Mouse (Mus musculus): ENCODE measurements around the gene Armc8. TPM values are rescaled to one million over a fixed set of nuclear protein-coding genes. Genes with fewer than 3 reads are reported as not detected.

Armc8 gene
- polyA plus RNA-seq, 1 experiment = 10.4 TPM

GRCm38 (mm10) chr9:99434892-99435618 is 133.6 kb downstream of the Armc8 start:
- H3K4me3 ChIP-seq = peak overlapping the region; percentile 57
- H3K27me3 ChIP-seq (ENCODE audit: control insufficient read depth, insufficient read depth, insufficient read length) = no peaks in the 10 kb centered on the region
- peak overlapping the region; percentile 90 for H3ac ChIP-seq (ENCODE audit: control insufficient read depth, insufficient read length)
- peak overlapping the region; percentile 78 for H3K4me2 ChIP-seq (ENCODE audit: low read depth)
- H3K36me3 ChIP-seq (ENCODE audit: control insufficient read depth, insufficient read depth) = no peaks in the 10 kb centered on the region
- TF ChIP-seq POLR2AphosphoS2 (IDR thresholded peaks at IDR 0.05; ENCODE audit: insufficient read length, low read depth) (no peak), USF1 (IDR thresholded peaks at IDR 0.05; ENCODE audit: low read depth) (no peak), MYOD1 (IDR thresholded peaks at IDR 0.05; ENCODE audit: control insufficient read depth in 1 of 3, insufficient read length in 2 of 3, low read depth in 2 of 3) (no peak), SRF (IDR thresholded peaks at IDR 0.05; ENCODE audit: control insufficient read depth, insufficient read length, low read depth) (no peak), REST (IDR thresholded peaks at IDR 0.05; ENCODE audit: insufficient read depth, insufficient read length) (no peak), TCF3 (IDR thresholded peaks at IDR 0.05; ENCODE audit: insufficient read length, low read depth) (no peak), CEBPB (IDR thresholded peaks at IDR 0.05; ENCODE audit: insufficient read depth, poor library complexity, severe bottlenecking) (no peak), E2F4 (IDR thresholded peaks at IDR 0.05; ENCODE audit: insufficient read depth) (no peak), MAX (IDR thresholded peaks at IDR 0.05; ENCODE audit: low read depth) (no peak), TCF12 (IDR thresholded peaks at IDR 0.05; ENCODE audit: insufficient read depth, poor library complexity, severe bottlenecking) (no peak), MYOG (IDR thresholded peaks at IDR 0.05; ENCODE audit: control insufficient read depth in 1 of 3, insufficient read depth in 1 of 3, insufficient read length in 2 of 3, low read depth in 2 of 3) (no peak), POLR2A (IDR thresholded peaks at IDR 0.05; ENCODE audit: insufficient read length, low read depth) (no peak)
- H3K79me2 ChIP-seq (ENCODE audit: control insufficient read depth, insufficient read depth) = peaks cover 2% of the 10 kb centered on the region

DNA sequence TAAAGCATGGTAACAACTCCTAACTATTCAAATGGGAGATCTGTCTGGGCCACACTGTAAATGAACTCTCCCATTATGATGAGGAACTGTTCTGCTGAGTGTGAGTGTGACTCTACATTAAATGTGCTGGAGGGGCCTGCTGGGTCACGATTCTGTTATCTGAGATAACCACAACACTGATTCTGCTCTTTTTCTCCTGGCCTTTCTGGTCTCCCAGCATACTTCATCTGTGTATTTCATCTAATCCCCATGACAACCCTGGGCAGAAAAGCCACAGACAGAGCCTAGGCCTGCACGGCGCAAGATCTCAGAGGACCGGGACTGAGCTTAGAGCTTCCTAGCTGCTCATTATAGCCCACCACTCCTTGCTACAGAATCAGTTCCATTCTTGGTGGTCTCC is 136.2 kb downstream of the Armc8 start:
- Histone ChIP-seq H3ac (ENCODE audit: control insufficient read depth, insufficient read length) (no peak overlapping the region), H3K79me2 (ENCODE audit: control insufficient read depth, insufficient read depth) (peaks cover 2% of the 10 kb centered on the region), H3K36me3 (ENCODE audit: control insufficient read depth, insufficient read depth) (no peaks in the 10 kb centered on the region), H3K27me3 (ENCODE audit: control insufficient read depth, insufficient read depth, insufficient read length) (no peaks in the 10 kb centered on the region), H3K4me2 (ENCODE audit: low read depth) (no peak overlapping the region), H3K4me3 (no peak overlapping the region)
- TF ChIP-seq MYOG (IDR thresholded peaks at IDR 0.05; ENCODE audit: control insufficient read depth in 1 of 3, insufficient read depth in 1 of 3, insufficient read length in 2 of 3, low read depth in 2 of 3) (no peak), POLR2AphosphoS2 (IDR thresholded peaks at IDR 0.05; ENCODE audit: insufficient read length, low read depth) (no peak), MAX (IDR thresholded peaks at IDR 0.05; ENCODE audit: low read depth) (no peak), POLR2A (IDR thresholded peaks at IDR 0.05; ENCODE audit: insufficient read length, low read depth) (no peak), SRF (IDR thresholded peaks at IDR 0.05; ENCODE audit: control insufficient read depth, insufficient read length, low read depth) (no peak), TCF3 (IDR thresholded peaks at IDR 0.05; ENCODE audit: insufficient read length, low read depth) (no peak), REST (IDR thresholded peaks at IDR 0.05; ENCODE audit: insufficient read depth, insufficient read length) (no peak), MYOD1 (IDR thresholded peaks at IDR 0.05; ENCODE audit: control insufficient read depth in 1 of 3, insufficient read length in 2 of 3, low read depth in 2 of 3) (no peak), USF1 (IDR thresholded peaks at IDR 0.05; ENCODE audit: low read depth) (no peak), TCF12 (IDR thresholded peaks at IDR 0.05; ENCODE audit: insufficient read depth, poor library complexity, severe bottlenecking) (no peak), CEBPB (IDR thresholded peaks at IDR 0.05; ENCODE audit: insufficient read depth, poor library complexity, severe bottlenecking) (no peak), E2F4 (IDR thresholded peaks at IDR 0.05; ENCODE audit: insufficient read depth) (no peak)

- no peak overlapping the region for H3K4me2 ChIP-seq (ENCODE audit: low read depth)
- no peaks in the 10 kb centered on the region for H3K27me3 ChIP-seq (ENCODE audit: control insufficient read depth, insufficient read depth, insufficient read length)
- H3K36me3 ChIP-seq (ENCODE audit: control insufficient read depth, insufficient read depth) = no peaks in the 10 kb centered on the region
- no peak overlapping the region for H3K4me3 ChIP-seq
- no peak overlapping the region for H3ac ChIP-seq (ENCODE audit: control insufficient read depth, insufficient read length)
- H3K79me2 ChIP-seq (ENCODE audit: control insufficient read depth, insufficient read depth) = peaks cover 2% of the 10 kb centered on the region
- TF ChIP-seq POLR2A (IDR thresholded peaks at IDR 0.05; ENCODE audit: insufficient read length, low read depth) (no peak), POLR2AphosphoS2 (IDR thresholded peaks at IDR 0.05; ENCODE audit: insufficient read length, low read depth) (no peak), E2F4 (IDR thresholded peaks at IDR 0.05; ENCODE audit: insufficient read depth) (no peak), MYOG (IDR thresholded peaks at IDR 0.05; ENCODE audit: control insufficient read depth in 1 of 3, insufficient read depth in 1 of 3, insufficient read length in 2 of 3, low read depth in 2 of 3) (no peak), TCF12 (IDR thresholded peaks at IDR 0.05; ENCODE audit: insufficient read depth, poor library complexity, severe bottlenecking) (no peak), SRF (IDR thresholded peaks at IDR 0.05; ENCODE audit: control insufficient read depth, insufficient read length, low read depth) (no peak), MAX (IDR thresholded peaks at IDR 0.05; ENCODE audit: low read depth) (no peak), USF1 (IDR thresholded peaks at IDR 0.05; ENCODE audit: low read depth) (no peak), TCF3 (IDR thresholded peaks at IDR 0.05; ENCODE audit: insufficient read length, low read depth) (no peak), REST (IDR thresholded peaks at IDR 0.05; ENCODE audit: insufficient read depth, insufficient read length) (no peak), MYOD1 (IDR thresholded peaks at IDR 0.05; ENCODE audit: control insufficient read depth in 1 of 3, insufficient read length in 2 of 3, low read depth in 2 of 3) (no peak), CEBPB (IDR thresholded peaks at IDR 0.05; ENCODE audit: insufficient read depth, poor library complexity, severe bottlenecking) (no peak)
Measured at GRCm38 (mm10) chr9:99431963-99432362, 136.7 kb downstream of the Armc8 start.

DNA sequence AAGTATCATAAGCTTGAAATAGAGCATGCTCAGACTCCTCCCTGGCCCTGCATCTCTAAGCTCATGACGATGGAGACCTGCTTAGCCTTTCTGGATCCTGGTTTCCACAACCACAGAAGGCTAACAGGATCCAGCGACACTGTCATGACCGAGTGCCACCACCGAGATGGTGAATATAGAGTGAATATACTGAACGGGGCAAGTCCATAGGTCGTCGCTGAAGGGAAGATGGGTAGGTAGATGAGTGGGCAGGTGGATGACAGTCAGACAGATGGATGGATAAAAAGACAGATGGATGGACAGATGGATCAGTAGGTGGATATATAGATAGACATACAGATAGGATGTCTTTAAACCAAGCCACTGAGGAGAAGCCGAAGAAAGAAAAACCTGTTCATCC is 137.4 kb downstream of the Armc8 start:
- no peak for TF ChIP-seq TCF12 (IDR thresholded peaks at IDR 0.05; ENCODE audit: insufficient read depth, poor library complexity, severe bottlenecking)
- TF ChIP-seq MYOG (IDR thresholded peaks at IDR 0.05; ENCODE audit: control insufficient read depth in 1 of 3, insufficient read depth in 1 of 3, insufficient read length in 2 of 3, low read depth in 2 of 3) = no peak
- TF ChIP-seq SRF (IDR thresholded peaks at IDR 0.05; ENCODE audit: control insufficient read depth, insufficient read length, low read depth) = no peak
- no peak for TF ChIP-seq POLR2A (IDR thresholded peaks at IDR 0.05; ENCODE audit: insufficient read length, low read depth)
- TF ChIP-seq USF1 (IDR thresholded peaks at IDR 0.05; ENCODE audit: low read depth) = no peak
- TF ChIP-seq MAX (IDR thresholded peaks at IDR 0.05; ENCODE audit: low read depth) = no peak
- no peak for TF ChIP-seq MYOD1 (IDR thresholded peaks at IDR 0.05; ENCODE audit: control insufficient read depth in 1 of 3, insufficient read length in 2 of 3, low read depth in 2 of 3)
- TF ChIP-seq E2F4 (IDR thresholded peaks at IDR 0.05; ENCODE audit: insufficient read depth) = no peak
- no peak for TF ChIP-seq TCF3 (IDR thresholded peaks at IDR 0.05; ENCODE audit: insufficient read length, low read depth)
- TF ChIP-seq POLR2AphosphoS2 (IDR thresholded peaks at IDR 0.05; ENCODE audit: insufficient read length, low read depth) = no peak
- no peak for TF ChIP-seq CEBPB (IDR thresholded peaks at IDR 0.05; ENCODE audit: insufficient read depth, poor library complexity, severe bottlenecking)
- TF ChIP-seq REST (IDR thresholded peaks at IDR 0.05; ENCODE audit: insufficient read depth, insufficient read length) = no peak
- H3K79me2 ChIP-seq (ENCODE audit: control insufficient read depth, insufficient read depth) = peaks cover 2% of the 10 kb centered on the region
- H3K4me3 ChIP-seq = no peak overlapping the region

More for the DNA sequence above, 137.4 kb downstream of the Armc8 start:
- Histone ChIP-seq H3K4me2 (ENCODE audit: low read depth) (no peak overlapping the region), H3ac (ENCODE audit: control insufficient read depth, insufficient read length) (no peak overlapping the region), H3K27me3 (ENCODE audit: control insufficient read depth, insufficient read depth, insufficient read length) (no peaks in the 10 kb centered on the region), H3K36me3 (ENCODE audit: control insufficient read depth, insufficient read depth) (no peaks in the 10 kb centered on the region)
